Mouse (Mus musculus): ENCODE data around the gene Rnf40. TPM values are rescaled to one million over a fixed set of nuclear protein-coding genes. Genes with fewer than 3 reads are reported as not detected.

Rnf40 gene
- polyA plus RNA-seq, 1 experiment from 2014 or later, result 47.6 TPM

- H3K36me3 ChIP-seq (ENCODE audit: insufficient read depth), result peaks cover 76% of the 10 kb centered on the region
- 85% methylated on average over 2 of the region's 2 CpGs for WGBS
- no peak for TF ChIP-seq CTCF (IDR thresholded peaks at IDR 0.05; ENCODE audit: low read depth)
- no peak overlapping the region for H3K4me2 ChIP-seq
- DNase-seq (no peak), ATAC-seq (ENCODE audit: insufficient read depth) (no peak)
- H3K4me1 ChIP-seq (ENCODE audit: insufficient read depth), result no peaks in the 10 kb centered on the region
- H3K4me3 ChIP-seq (ENCODE audit: low read depth, low read length), result no peak overlapping the region
- H3K27ac ChIP-seq (ENCODE audit: low read depth), result no peak overlapping the region
- H3K27me3 ChIP-seq (ENCODE audit: insufficient read depth, low read length), result no peaks in the 10 kb centered on the region
- H3K9me3 ChIP-seq (ENCODE audit: low read depth, low read length), result no peaks in the 10 kb centered on the region
- H3K9ac ChIP-seq, result no peak overlapping the region
Observed at GRCm38 (mm10) chr7:127602903-127603302, 14.3 kb downstream of the Rnf40 start.

- 87% methylated on average over 10 of the region's 10 CpGs for WGBS
- ATAC-seq (ENCODE audit: insufficient read depth) (no peak), DNase-seq (no peak)
- Histone ChIP-seq H3K36me3 (ENCODE audit: insufficient read depth) (peaks cover 76% of the 10 kb centered on the region), H3K27ac (ENCODE audit: low read depth) (no peak overlapping the region), H3K9ac (no peak overlapping the region), H3K4me3 (ENCODE audit: low read depth, low read length) (no peak overlapping the region), H3K4me2 (no peak overlapping the region), H3K4me1 (ENCODE audit: insufficient read depth) (no peaks in the 10 kb centered on the region), H3K27me3 (ENCODE audit: insufficient read depth, low read length) (no peaks in the 10 kb centered on the region), H3K9me3 (ENCODE audit: low read depth, low read length) (no peaks in the 10 kb centered on the region)
- no peak for TF ChIP-seq CTCF (IDR thresholded peaks at IDR 0.05; ENCODE audit: low read depth)
Observed at GRCm38 (mm10) chr7:127604256-127604655, 15.7 kb downstream of the Rnf40 start.

DNA sequence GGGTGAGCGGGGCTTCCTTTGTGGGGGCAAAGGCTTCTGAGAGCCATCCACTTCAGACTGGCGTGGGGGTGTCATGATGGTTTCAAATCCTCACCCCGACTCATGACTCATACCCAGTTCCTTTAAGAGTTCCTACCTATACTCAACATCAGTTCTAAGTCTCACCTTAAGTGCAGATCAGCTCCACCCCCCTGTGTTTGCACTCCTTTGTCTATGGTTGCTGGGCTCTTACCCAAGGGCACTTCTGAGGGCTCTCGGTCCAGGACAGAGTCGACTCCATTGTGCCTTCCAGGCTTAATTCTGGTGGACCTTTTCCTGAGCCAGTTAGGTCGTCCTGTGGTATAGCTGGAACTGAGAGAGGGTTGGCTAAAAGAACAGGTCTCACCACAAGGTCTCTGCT is 18.6 kb downstream of the Rnf40 start:
- H3K27ac ChIP-seq (ENCODE audit: low read depth), result no peak overlapping the region
- WGBS, result 64% methylated on average over 6 of the region's 6 CpGs

GRCm38 (mm10) chr7:127611011-127611410 is 22.4 kb downstream of the Rnf40 start:
- H3K36me3 ChIP-seq (ENCODE audit: insufficient read depth), result peaks cover 54% of the 10 kb centered on the region
- DNase-seq (no peak), ATAC-seq (ENCODE audit: insufficient read depth) (no peak)
- no peak overlapping the region for H3K4me2 ChIP-seq
- H3K27ac ChIP-seq (ENCODE audit: low read depth), result no peak overlapping the region
- H3K9ac ChIP-seq, result no peak overlapping the region
- H3K9me3 ChIP-seq (ENCODE audit: low read depth, low read length), result no peaks in the 10 kb centered on the region
- 0 out of 2 replicates have a peak, but pooled peaks cover 3% of the 10 kb centered on the region for H3K4me1 ChIP-seq (ENCODE audit: insufficient read depth)
- 96% methylated on average over 29 of the region's 29 CpGs for WGBS
- H3K4me3 ChIP-seq (ENCODE audit: low read depth, low read length), result no peak overlapping the region
- H3K27me3 ChIP-seq (ENCODE audit: insufficient read depth, low read length), result no peaks in the 10 kb centered on the region
- TF ChIP-seq CTCF (IDR thresholded peaks at IDR 0.05; ENCODE audit: low read depth), result no peak

More for the DNA sequence above, 18.6 kb downstream of the Rnf40 start:
- Histone ChIP-seq H3K36me3 (ENCODE audit: insufficient read depth) (peaks cover 76% of the 10 kb centered on the region), H3K9ac (no peak overlapping the region), H3K27me3 (ENCODE audit: insufficient read depth, low read length) (no peaks in the 10 kb centered on the region), H3K4me3 (ENCODE audit: low read depth, low read length) (no peak overlapping the region), H3K4me1 (ENCODE audit: insufficient read depth) (no peaks in the 10 kb centered on the region), H3K9me3 (ENCODE audit: low read depth, low read length) (no peaks in the 10 kb centered on the region), H3K4me2 (no peak overlapping the region)
- DNase-seq (no peak), ATAC-seq (ENCODE audit: insufficient read depth) (no peak)
- TF ChIP-seq CTCF (IDR thresholded peaks at IDR 0.05; ENCODE audit: low read depth), result no peak

DNA sequence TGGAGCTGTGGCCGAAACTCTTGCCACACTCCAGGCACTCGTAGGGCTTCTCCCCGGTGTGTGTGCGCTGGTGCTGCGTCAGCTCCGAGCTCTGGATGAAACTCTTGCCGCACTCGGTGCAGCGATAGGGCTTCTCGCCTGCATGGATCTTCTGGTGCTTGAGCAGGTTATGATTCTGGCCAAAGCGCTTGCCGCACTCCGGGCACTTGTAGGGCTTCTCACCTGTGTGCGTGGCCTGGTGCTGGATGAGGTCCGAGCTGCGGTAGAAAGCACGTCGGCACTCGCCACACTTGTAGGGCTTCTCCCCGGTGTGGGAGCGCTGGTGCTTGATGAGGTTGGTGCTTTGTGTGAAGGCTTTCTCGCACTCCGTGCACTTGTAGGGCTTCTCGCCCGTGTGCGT is 23.0 kb downstream of the Rnf40 start:
- H3K9ac ChIP-seq, result no peak overlapping the region
- ATAC-seq (ENCODE audit: insufficient read depth), result no peak
- WGBS, result 95% methylated on average over 26 of the region's 26 CpGs
- no peaks in the 10 kb centered on the region for H3K9me3 ChIP-seq (ENCODE audit: low read depth, low read length)
- H3K27ac ChIP-seq (ENCODE audit: low read depth), result no peak overlapping the region
- 0 out of 2 replicates have a peak, but pooled peaks cover 3% of the 10 kb centered on the region for H3K4me1 ChIP-seq (ENCODE audit: insufficient read depth)
- TF ChIP-seq CTCF (IDR thresholded peaks at IDR 0.05; ENCODE audit: low read depth), result no peak
- DNase-seq, result no peak
- no peak overlapping the region for H3K4me3 ChIP-seq (ENCODE audit: low read depth, low read length)
- H3K4me2 ChIP-seq, result no peak overlapping the region
- H3K27me3 ChIP-seq (ENCODE audit: insufficient read depth, low read length), result no peaks in the 10 kb centered on the region
- H3K36me3 ChIP-seq (ENCODE audit: insufficient read depth), result peaks cover 52% of the 10 kb centered on the region

- H3K4me1 ChIP-seq (ENCODE audit: insufficient read depth), result 0 out of 2 replicates have a peak, but pooled peaks cover 3% of the 10 kb centered on the region
- peak overlapping the region; percentile 76 for H3K4me2 ChIP-seq
- DNase-seq (no peak), ATAC-seq (ENCODE audit: insufficient read depth) (no peak)
- no peak overlapping the region for H3K27ac ChIP-seq (ENCODE audit: low read depth)
- H3K27me3 ChIP-seq (ENCODE audit: insufficient read depth, low read length), result no peaks in the 10 kb centered on the region
- peaks cover 44% of the 10 kb centered on the region for H3K36me3 ChIP-seq (ENCODE audit: insufficient read depth)
- H3K4me3 ChIP-seq (ENCODE audit: low read depth, low read length), result peak overlapping the region; percentile 85
- no peak for TF ChIP-seq CTCF (IDR thresholded peaks at IDR 0.05; ENCODE audit: low read depth)
- WGBS, result 82% methylated on average over 8 of the region's 8 CpGs
- H3K9ac ChIP-seq, result peak overlapping the region; percentile 83
- H3K9me3 ChIP-seq (ENCODE audit: low read depth, low read length), result no peaks in the 10 kb centered on the region
Observed at GRCm38 (mm10) chr7:127613501-127613900, 24.9 kb downstream of the Rnf40 start.

GRCm38 (mm10) chr7:127614091-127614490 is 25.5 kb downstream of the Rnf40 start:
- Histone ChIP-seq H3K4me3 (ENCODE audit: low read depth, low read length) (peak overlapping the region; percentile 85), H3K36me3 (ENCODE audit: insufficient read depth) (peaks cover 38% of the 10 kb centered on the region), H3K27me3 (ENCODE audit: insufficient read depth, low read length) (no peaks in the 10 kb centered on the region), H3K4me2 (peak overlapping the region; percentile 76), H3K9ac (peak overlapping the region; percentile 83), H3K9me3 (ENCODE audit: low read depth, low read length) (no peaks in the 10 kb centered on the region), H3K27ac (ENCODE audit: low read depth) (peak overlapping the region; percentile 71; the same call in 1 of the 2 replicates), H3K4me1 (ENCODE audit: insufficient read depth) (0 out of 2 replicates have a peak, but pooled peaks cover 3% of the 10 kb centered on the region)
- no peak for TF ChIP-seq CTCF (IDR thresholded peaks at IDR 0.05; ENCODE audit: low read depth)
- WGBS, result 18% methylated on average over 8 of the region's 8 CpGs
- no peak for ATAC-seq (ENCODE audit: insufficient read depth)
- DNase-seq, result no peak
